Mouse (Mus musculus) neural tube, embryonic 13.5 days (tissue): ENCODE results near the gene Cers3. TPM values are rescaled to one million over a fixed set of nuclear protein-coding genes. Genes with fewer than 3 reads are reported as not detected.
A peak's percentile ranks its signal among the peaks of the same experiment; 100 is the strongest.

Source experiments
- ATAC-seq: fragments of 200-750 bp; cut with Nextera tagmentation; 2 replicates; pipeline ENCODE4 v1.8.0; 2017; ENCODE audit warnings: low read depth, mild to moderate bottlenecking, moderate TSS enrichment, moderate library complexity
- H3K27ac ChIP-seq: fragments of 300-500 bp; sonication (generic); replicated peaks from 2 replicates; pipeline ENCODE4 v1.5.1; 2015; ENCODE audit warnings: moderate library complexity, mild to moderate bottlenecking, inconsistent platforms
- H3K27me3 ChIP-seq: fragments of 300-500 bp; sonication (generic); 2 replicates; pipeline ENCODE4 v1.6.1; 2015; ENCODE audit warnings: mild to moderate bottlenecking, inconsistent platforms
- H3K36me3 ChIP-seq: fragments of 300-500 bp; sonication (generic); 2 replicates; pipeline ENCODE4 v1.6.1; 2015; ENCODE audit warnings: mild to moderate bottlenecking, inconsistent platforms
- H3K4me1 ChIP-seq: fragments of 300-500 bp; sonication (generic); replicated peaks from 2 replicates; pipeline ENCODE4 v1.6.1; 2015; ENCODE audit warnings: inconsistent platforms
- H3K4me2 ChIP-seq: fragments of 300-500 bp; sonication (generic); 2 replicates; pipeline ENCODE4 v1.6.1; 2015; ENCODE audit warnings: inconsistent platforms, mild to moderate bottlenecking, moderate library complexity
- H3K4me3 ChIP-seq: fragments of 300-500 bp; sonication (generic); 2 replicates; pipeline ENCODE4 v1.5.1; 2015; ENCODE audit warnings: mild to moderate bottlenecking, inconsistent platforms
- H3K9ac ChIP-seq: fragments of 300-500 bp; sonication (generic); 2 replicates; pipeline ENCODE4 v1.6.1; 2015; ENCODE audit warnings: moderate library complexity, mild to moderate bottlenecking, inconsistent platforms
- H3K9me3 ChIP-seq: fragments of 300-500 bp; sonication (generic); 2 replicates; pipeline ENCODE4 v1.6.1; 2016; ENCODE audit warnings: inconsistent platforms
- WGBS: fragments of 180-500 bp; shearing (Covaris S2); methylation state at CpG from one replicate; pipeline ENCODE4 v1.1.7; 2015; 5-methylcytosine and 5-hydroxymethylcytosine counted together
- polyA plus RNA-seq: library from polyadenylated mRNA; unstranded; fragments of >200 nt; fragmentation: Nextera tagmentation; extraction: Ambion mirVana; gene quantifications from 2 replicates; pipeline ENCODE4 v1.2.1, GENCODE M21; 2015

Gene Cers3
- polyA plus RNA-seq, 1 experiment from 2014 or later, result 0.33 TPM

GRCm38 (mm10) chr7:66786476-66786875, 43.2 kb downstream of the Cers3 start:
- peak overlapping the region; percentile 3; the same call in 1 of the 2 replicates for H3K27ac ChIP-seq
- no peak overlapping the region for H3K4me3 ChIP-seq
- H3K9me3 ChIP-seq, result no peaks in the 10 kb centered on the region
- ATAC-seq, result no peak
- H3K4me1 ChIP-seq, result peaks cover 11% of the 10 kb centered on the region
- H3K36me3 ChIP-seq, result no peaks in the 10 kb centered on the region
- no peak overlapping the region for H3K9ac ChIP-seq
- no peak overlapping the region for H3K4me2 ChIP-seq
- H3K27me3 ChIP-seq, result no peaks in the 10 kb centered on the region
- WGBS, result 88% methylated on average over 3 of the region's 3 CpGs

GRCm38 (mm10) chr7:66787816-66788215, 44.5 kb downstream of the Cers3 start:
- Histone ChIP-seq H3K9ac (no peak overlapping the region), H3K4me1 (peaks cover 11% of the 10 kb centered on the region), H3K4me3 (no peak overlapping the region), H3K36me3 (no peaks in the 10 kb centered on the region), H3K27me3 (no peaks in the 10 kb centered on the region), H3K9me3 (no peaks in the 10 kb centered on the region), H3K4me2 (no peak overlapping the region), H3K27ac (no peak overlapping the region)
- ATAC-seq, result no peak
- 77% methylated on average over 2 of the region's 2 CpGs for WGBS

- ATAC-seq, result no peak
- 33% methylated on average over 8 of the region's 8 CpGs for WGBS
Measured at GRCm38 (mm10) chr7:66789860-66790748, 46.8 kb downstream of the Cers3 start.

GRCm38 (mm10) chr7:66791022-66791421, 47.7 kb downstream of the Cers3 start:
- Histone ChIP-seq H3K36me3 (no peaks in the 10 kb centered on the region), H3K9me3 (no peaks in the 10 kb centered on the region), H3K27ac (no peak overlapping the region), H3K27me3 (no peaks in the 10 kb centered on the region), H3K4me2 (no peak overlapping the region), H3K9ac (no peak overlapping the region), H3K4me1 (peaks cover 8% of the 10 kb centered on the region), H3K4me3 (no peak overlapping the region)
- ATAC-seq, result no peak
- WGBS, result 85% methylated on average over 3 of the region's 3 CpGs

More at GRCm38 (mm10) chr7:66789860-66790748, 46.8 kb downstream of the Cers3 start:
- no peak overlapping the region for H3K4me3 ChIP-seq
- no peak overlapping the region for H3K9ac ChIP-seq
- H3K27me3 ChIP-seq, result no peaks in the 10 kb centered on the region
- no peaks in the 10 kb centered on the region for H3K9me3 ChIP-seq
- no peak overlapping the region for H3K4me2 ChIP-seq
- peaks cover 11% of the 10 kb centered on the region for H3K4me1 ChIP-seq
- H3K36me3 ChIP-seq, result no peaks in the 10 kb centered on the region
- H3K27ac ChIP-seq, result no peak overlapping the region

GRCm38 (mm10) chr7:66796909-66797308, 53.6 kb downstream of the Cers3 start:
- H3K27me3 ChIP-seq, result no peaks in the 10 kb centered on the region
- no peak overlapping the region for H3K4me2 ChIP-seq
- H3K4me3 ChIP-seq, result no peak overlapping the region
- H3K27ac ChIP-seq, result no peak overlapping the region
- no peaks in the 10 kb centered on the region for H3K36me3 ChIP-seq
- no peak for ATAC-seq
- no peak overlapping the region for H3K9ac ChIP-seq
- no peaks in the 10 kb centered on the region for H3K4me1 ChIP-seq
- H3K9me3 ChIP-seq, result no peaks in the 10 kb centered on the region
- WGBS, result 74% methylated on average over 1 of the region's 1 CpGs

GRCm38 (mm10) chr7:66797345-66797744, 54.0 kb downstream of the Cers3 start:
- Histone ChIP-seq H3K36me3 (no peaks in the 10 kb centered on the region), H3K9me3 (no peaks in the 10 kb centered on the region), H3K4me2 (no peak overlapping the region), H3K27me3 (no peaks in the 10 kb centered on the region), H3K4me1 (peaks cover under 1% of the 10 kb centered on the region; the same call in 1 of the 2 replicates), H3K27ac (no peak overlapping the region), H3K4me3 (no peak overlapping the region), H3K9ac (no peak overlapping the region)
- no peak for ATAC-seq
- 88% methylated on average over 1 of the region's 1 CpGs for WGBS

- whole genome bisulfite sequencing, result 57% methylated on average over 5 of the region's 5 CpGs
- Histone ChIP-seq H3K4me2 (no peak overlapping the region), H3K9ac (no peak overlapping the region), H3K4me3 (no peak overlapping the region), H3K27me3 (no peaks in the 10 kb centered on the region), H3K27ac (no peak overlapping the region), H3K4me1 (peaks cover 11% of the 10 kb centered on the region), H3K9me3 (no peaks in the 10 kb centered on the region), H3K36me3 (no peaks in the 10 kb centered on the region)
- no peak for ATAC-seq
Measured at GRCm38 (mm10) chr7:66798826-66799225, 55.5 kb downstream of the Cers3 start.

DNA sequence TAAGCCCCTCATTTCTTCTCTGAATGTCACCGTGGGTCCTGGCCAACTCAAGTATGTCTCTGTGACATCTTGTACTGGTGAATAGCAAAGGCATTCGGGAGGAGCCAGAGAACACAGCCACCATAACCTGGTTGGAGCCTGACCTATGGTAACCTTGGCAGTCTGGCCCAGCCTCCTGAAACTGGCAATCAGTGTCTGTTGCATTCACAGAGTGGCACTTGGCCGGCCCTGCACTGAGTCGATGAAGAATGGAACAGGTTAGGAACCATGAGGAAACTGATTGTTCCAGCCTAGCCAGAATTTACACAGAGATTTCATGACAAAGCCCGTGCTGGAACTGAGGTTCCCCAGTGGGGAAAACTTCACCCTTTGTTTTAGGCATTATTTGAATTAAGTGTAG, 57.5 kb downstream of the Cers3 start:
- Histone ChIP-seq H3K9me3 (no peaks in the 10 kb centered on the region), H3K4me3 (no peak overlapping the region), H3K27me3 (no peaks in the 10 kb centered on the region), H3K36me3 (no peaks in the 10 kb centered on the region), H3K4me1 (peaks cover 16% of the 10 kb centered on the region), H3K4me2 (no peak overlapping the region), H3K27ac (no peak overlapping the region), H3K9ac (no peak overlapping the region)
- WGBS, result 71% methylated on average over 5 of the region's 5 CpGs
- ATAC-seq, result no peak

DNA sequence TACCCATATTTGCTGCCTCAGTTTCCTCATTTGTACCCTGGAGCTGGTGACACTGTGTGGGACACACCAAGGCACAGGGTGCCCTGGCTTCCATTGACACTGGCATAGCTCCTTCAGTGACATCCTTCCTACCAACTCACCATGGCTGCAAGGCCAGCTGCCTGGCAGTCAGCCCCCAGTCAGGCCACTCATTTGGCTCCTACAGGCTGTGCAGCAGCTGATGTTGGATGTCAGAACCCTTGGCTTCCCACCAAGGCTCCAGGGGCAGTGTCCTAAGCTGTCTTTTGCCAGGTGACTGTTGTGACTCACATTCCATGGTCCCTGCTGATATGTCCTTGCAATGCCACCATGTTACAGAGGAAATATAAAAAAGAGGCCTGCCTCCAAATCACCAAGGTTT, 58.5 kb downstream of the Cers3 start:
- H3K27ac ChIP-seq, result no peak overlapping the region
- H3K9ac ChIP-seq, result no peak overlapping the region
- H3K27me3 ChIP-seq, result no peaks in the 10 kb centered on the region
- ATAC-seq, result no peak
- H3K4me3 ChIP-seq, result no peak overlapping the region
- H3K9me3 ChIP-seq, result no peaks in the 10 kb centered on the region
- peaks cover 16% of the 10 kb centered on the region for H3K4me1 ChIP-seq
- H3K36me3 ChIP-seq, result no peaks in the 10 kb centered on the region
- H3K4me2 ChIP-seq, result no peak overlapping the region

- Histone ChIP-seq H3K27ac (no peak overlapping the region), H3K9me3 (no peaks in the 10 kb centered on the region), H3K36me3 (no peaks in the 10 kb centered on the region), H3K9ac (no peak overlapping the region), H3K27me3 (no peaks in the 10 kb centered on the region), H3K4me3 (no peak overlapping the region), H3K4me2 (no peak overlapping the region), H3K4me1 (peaks cover 16% of the 10 kb centered on the region)
- WGBS, result 21% methylated on average over 5 of the region's 5 CpGs
- no peak for ATAC-seq
Measured at GRCm38 (mm10) chr7:66803798-66804197, 60.5 kb downstream of the Cers3 start.

DNA sequence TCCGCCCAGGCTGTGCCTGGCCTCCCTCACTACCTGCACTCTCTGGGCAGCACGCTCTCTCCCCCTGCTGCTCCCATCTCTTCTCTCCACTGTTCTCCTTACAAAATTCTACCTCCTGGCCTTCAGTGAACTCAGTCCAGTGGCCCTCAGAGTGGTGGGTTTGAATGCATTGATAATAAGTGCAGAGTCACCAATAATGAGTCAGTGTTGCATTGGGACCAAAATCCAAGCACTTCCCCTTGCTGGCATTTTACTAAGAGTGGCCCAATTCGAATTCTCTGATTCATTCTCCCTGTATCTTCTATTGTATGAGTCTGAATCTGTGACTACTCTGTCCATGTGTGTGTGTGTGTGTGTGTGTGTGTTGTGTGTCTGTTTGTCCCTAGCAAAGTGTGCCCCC, 63.5 kb downstream of the Cers3 start:
- Histone ChIP-seq H3K4me3 (no peak overlapping the region), H3K27me3 (no peaks in the 10 kb centered on the region), H3K27ac (no peak overlapping the region), H3K4me1 (peaks cover 16% of the 10 kb centered on the region), H3K4me2 (no peak overlapping the region), H3K9me3 (no peaks in the 10 kb centered on the region), H3K9ac (no peak overlapping the region), H3K36me3 (no peaks in the 10 kb centered on the region)
- 73% methylated on average over 3 of the region's 3 CpGs for WGBS
- no peak for ATAC-seq

GRCm38 (mm10) chr7:66810436-66810835, 67.1 kb downstream of the Cers3 start:
- ATAC-seq, result no peak
- Histone ChIP-seq H3K27me3 (no peaks in the 10 kb centered on the region), H3K4me2 (no peak overlapping the region), H3K27ac (no peak overlapping the region), H3K4me1 (0 out of 2 replicates have a peak, but pooled peaks cover 7% of the 10 kb centered on the region), H3K36me3 (no peaks in the 10 kb centered on the region), H3K9me3 (no peaks in the 10 kb centered on the region), H3K4me3 (no peak overlapping the region), H3K9ac (no peak overlapping the region)
- WGBS, result 94% methylated on average over 7 of the region's 7 CpGs

DNA sequence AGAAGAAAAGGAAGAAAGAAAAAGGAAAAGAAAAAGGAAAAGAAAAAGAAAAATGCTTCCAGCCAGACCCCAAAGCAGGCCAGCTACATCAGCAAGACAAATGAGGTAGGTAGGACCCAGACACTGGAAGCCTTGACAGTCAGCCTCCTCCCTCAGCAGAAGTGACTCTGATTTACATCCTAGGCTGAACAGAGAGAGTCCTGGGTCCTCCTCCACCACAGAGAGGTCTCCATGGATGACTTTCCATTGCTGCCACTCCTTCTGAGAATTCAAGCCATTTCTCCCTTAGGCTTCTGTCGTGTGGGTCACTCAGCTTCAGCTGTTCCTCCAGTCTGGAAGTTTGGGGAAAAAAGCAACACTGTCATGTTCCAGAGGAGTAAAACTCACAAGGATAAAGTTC, 68.0 kb downstream of the Cers3 start:
- ATAC-seq, result no peak
- Histone ChIP-seq H3K36me3 (no peaks in the 10 kb centered on the region), H3K27ac (no peak overlapping the region), H3K9ac (no peak overlapping the region), H3K9me3 (no peaks in the 10 kb centered on the region), H3K4me1 (0 out of 2 replicates have a peak, but pooled peaks cover 7% of the 10 kb centered on the region), H3K4me3 (no peak overlapping the region), H3K4me2 (no peak overlapping the region), H3K27me3 (no peaks in the 10 kb centered on the region)
- 86% methylated on average over 1 of the region's 1 CpGs for WGBS
